Mouse (Mus musculus): ENCODE measurements at regions not wholly inside any gene's neighbourhood (a gene's known extent, or its start where the extent isn't known, plus 50 kb on each side); places are given as distances from the start of the nearest gene placed in this dataset.

GRCm38 (mm10) chr16:95825723-95826122 lies 123.8 kb downstream of the Ets2 start:
- TF ChIP-seq POLR2A (IDR thresholded peaks at IDR 0.05; ENCODE audit: extremely low read depth, insufficient read depth, low read length), result no peak
- TF ChIP-seq CTCF (IDR thresholded peaks at IDR 0.05; ENCODE audit: extremely low read depth, insufficient read depth, low read length), result no peak
- no peak overlapping the region for H3K4me3 ChIP-seq (ENCODE audit: insufficient read depth, low read length)
- H3K4me1 ChIP-seq (ENCODE audit: control insufficient read depth, insufficient read depth, low read length), result peaks cover 6% of the 10 kb centered on the region

GRCm38 (mm10) chr16:95824720-95825534 lies 123.1 kb downstream of the Ets2 start:
- Histone ChIP-seq H3K4me1 (ENCODE audit: control insufficient read depth, insufficient read depth, low read length) (peaks cover 6% of the 10 kb centered on the region), H3K4me3 (ENCODE audit: insufficient read depth, low read length) (no peak overlapping the region), H3K27ac (ENCODE audit: insufficient read depth, low read length) (no peak overlapping the region)
- no peak for TF ChIP-seq CTCF (IDR thresholded peaks at IDR 0.05; ENCODE audit: extremely low read depth, insufficient read depth, low read length)
- TF ChIP-seq POLR2A (IDR thresholded peaks at IDR 0.05; ENCODE audit: extremely low read depth, insufficient read depth, low read length), result no peak

More at GRCm38 (mm10) chr16:95825723-95826122, 123.8 kb downstream of the Ets2 start:
- H3K27ac ChIP-seq (ENCODE audit: insufficient read depth, low read length), result no peak overlapping the region

- Histone ChIP-seq H3K4me3 (ENCODE audit: insufficient read depth, low read length) (no peak overlapping the region), H3K27ac (ENCODE audit: insufficient read depth, low read length) (peak overlapping the region; percentile 39; the same call in 1 of the 2 replicates), H3K4me1 (ENCODE audit: control insufficient read depth, insufficient read depth, low read length) (peaks cover 6% of the 10 kb centered on the region)
- no peak for TF ChIP-seq POLR2A (IDR thresholded peaks at IDR 0.05; ENCODE audit: extremely low read depth, insufficient read depth, low read length)
- no peak for TF ChIP-seq CTCF (IDR thresholded peaks at IDR 0.05; ENCODE audit: extremely low read depth, insufficient read depth, low read length)
These were observed 121.9 kb downstream of the Ets2 start for GRCm38 (mm10) chr16:95823803-95824202.

- no peak overlapping the region for H3K4me3 ChIP-seq (ENCODE audit: insufficient read depth, low read length)
- TF ChIP-seq POLR2A (IDR thresholded peaks at IDR 0.05; ENCODE audit: extremely low read depth, insufficient read depth, low read length) (no peak), CTCF (IDR thresholded peaks at IDR 0.05; ENCODE audit: extremely low read depth, insufficient read depth, low read length) (no peak)
These were observed 119.2 kb downstream of the Ets2 start for GRCm38 (mm10) chr16:95821080-95821479.

GRCm38 (mm10) chr16:95820606-95821005 lies 118.7 kb downstream of the Ets2 start:
- Histone ChIP-seq H3K4me3 (ENCODE audit: insufficient read depth, low read length) (no peak overlapping the region), H3K27ac (ENCODE audit: insufficient read depth, low read length) (no peak overlapping the region), H3K4me1 (ENCODE audit: control insufficient read depth, insufficient read depth, low read length) (peaks cover 6% of the 10 kb centered on the region)
- TF ChIP-seq CTCF (IDR thresholded peaks at IDR 0.05; ENCODE audit: extremely low read depth, insufficient read depth, low read length) (no peak), POLR2A (IDR thresholded peaks at IDR 0.05; ENCODE audit: extremely low read depth, insufficient read depth, low read length) (no peak)

More at GRCm38 (mm10) chr16:95821080-95821479, 119.2 kb downstream of the Ets2 start:
- Histone ChIP-seq H3K27ac (ENCODE audit: insufficient read depth, low read length) (no peak overlapping the region), H3K4me1 (ENCODE audit: control insufficient read depth, insufficient read depth, low read length) (peaks cover 6% of the 10 kb centered on the region)

GRCm38 (mm10) chr16:95820013-95820412 lies 118.1 kb downstream of the Ets2 start:
- Histone ChIP-seq H3K27ac (ENCODE audit: insufficient read depth, low read length) (no peak overlapping the region), H3K4me1 (ENCODE audit: control insufficient read depth, insufficient read depth, low read length) (peaks cover 8% of the 10 kb centered on the region), H3K4me3 (ENCODE audit: insufficient read depth, low read length) (no peak overlapping the region)
- TF ChIP-seq CTCF (IDR thresholded peaks at IDR 0.05; ENCODE audit: extremely low read depth, insufficient read depth, low read length), result no peak
- no peak for TF ChIP-seq POLR2A (IDR thresholded peaks at IDR 0.05; ENCODE audit: extremely low read depth, insufficient read depth, low read length)

GRCm38 (mm10) chr16:95815966-95816365 lies 114.1 kb downstream of the Ets2 start:
- no peak for TF ChIP-seq POLR2A (IDR thresholded peaks at IDR 0.05; ENCODE audit: extremely low read depth, insufficient read depth, low read length)
- no peak for TF ChIP-seq CTCF (IDR thresholded peaks at IDR 0.05; ENCODE audit: extremely low read depth, insufficient read depth, low read length)
- no peak overlapping the region for H3K27ac ChIP-seq (ENCODE audit: insufficient read depth, low read length)
- peaks cover 6% of the 10 kb centered on the region for H3K4me1 ChIP-seq (ENCODE audit: control insufficient read depth, insufficient read depth, low read length)
- no peak overlapping the region for H3K4me3 ChIP-seq (ENCODE audit: insufficient read depth, low read length)

GRCm38 (mm10) chr16:95815206-95815731 lies 113.4 kb downstream of the Ets2 start:
- no peak overlapping the region for H3K4me3 ChIP-seq (ENCODE audit: insufficient read depth, low read length)
- H3K4me1 ChIP-seq (ENCODE audit: control insufficient read depth, insufficient read depth, low read length), result peaks cover 6% of the 10 kb centered on the region
- TF ChIP-seq POLR2A (IDR thresholded peaks at IDR 0.05; ENCODE audit: extremely low read depth, insufficient read depth, low read length) (no peak), CTCF (IDR thresholded peaks at IDR 0.05; ENCODE audit: extremely low read depth, insufficient read depth, low read length) (no peak)
- no peak overlapping the region for H3K27ac ChIP-seq (ENCODE audit: insufficient read depth, low read length)

GRCm38 (mm10) chr16:95814513-95815118 lies 112.7 kb downstream of the Ets2 start:
- Histone ChIP-seq H3K27ac (ENCODE audit: insufficient read depth, low read length) (no peak overlapping the region), H3K4me3 (ENCODE audit: insufficient read depth, low read length) (no peak overlapping the region), H3K4me1 (ENCODE audit: control insufficient read depth, insufficient read depth, low read length) (peaks cover 6% of the 10 kb centered on the region)
- no peak for TF ChIP-seq CTCF (IDR thresholded peaks at IDR 0.05; ENCODE audit: extremely low read depth, insufficient read depth, low read length)
- no peak for TF ChIP-seq POLR2A (IDR thresholded peaks at IDR 0.05; ENCODE audit: extremely low read depth, insufficient read depth, low read length)
